Mouse (Mus musculus) megakaryocyte-erythroid progenitor cell, adult 5-6 weeks (primary cell): ENCODE data around the gene Rnf180. TPM values are rescaled to one million over a fixed set of nuclear protein-coding genes. Genes with fewer than 3 reads are reported as not detected.
"Not testable (repeated sequence)": the region's sequence is repeated elsewhere in the genome, so short reads cannot be mapped to it uniquely, and the experiment has no call there.

Source experiments
- ATAC-seq: replicated peaks from 2 replicates; pipeline ENCODE4 v1.8.0; 2016; ENCODE audit warnings: mild to moderate bottlenecking, inconsistent platforms; ENCODE audit not compliant: severe bottlenecking, poor library complexity, low FRiP score, low TSS enrichment
- total RNA-seq, 2 experiments: library from RNA; stranded (forward) in 1 of 2; stranded (reverse) in 1 of 2; fragments of 200-1000, 215-1000 nt in 1 of 2; fragments of >200 nt in 1 of 2; fragmentation: Nextera tagmentation in 1 of 2; gene quantifications; 2 replicates each; pipeline ENCODE4 v1.2.3; 2014 to 2017

Gene Rnf180
- 3.1 and 3.8 TPM in 2 replicates for total RNA-seq (2014; fragmentation: Nextera tagmentation)
- 1.4 and 4.6 TPM in 2 replicates for total RNA-seq (2017)

GRCm38 (mm10) chr13:105294715-105295114 is at the start of gene Rnf180:
Gene Rnf180 (minus strand): TSS chr13:105294815.
- ATAC-seq, result no peak

DNA sequence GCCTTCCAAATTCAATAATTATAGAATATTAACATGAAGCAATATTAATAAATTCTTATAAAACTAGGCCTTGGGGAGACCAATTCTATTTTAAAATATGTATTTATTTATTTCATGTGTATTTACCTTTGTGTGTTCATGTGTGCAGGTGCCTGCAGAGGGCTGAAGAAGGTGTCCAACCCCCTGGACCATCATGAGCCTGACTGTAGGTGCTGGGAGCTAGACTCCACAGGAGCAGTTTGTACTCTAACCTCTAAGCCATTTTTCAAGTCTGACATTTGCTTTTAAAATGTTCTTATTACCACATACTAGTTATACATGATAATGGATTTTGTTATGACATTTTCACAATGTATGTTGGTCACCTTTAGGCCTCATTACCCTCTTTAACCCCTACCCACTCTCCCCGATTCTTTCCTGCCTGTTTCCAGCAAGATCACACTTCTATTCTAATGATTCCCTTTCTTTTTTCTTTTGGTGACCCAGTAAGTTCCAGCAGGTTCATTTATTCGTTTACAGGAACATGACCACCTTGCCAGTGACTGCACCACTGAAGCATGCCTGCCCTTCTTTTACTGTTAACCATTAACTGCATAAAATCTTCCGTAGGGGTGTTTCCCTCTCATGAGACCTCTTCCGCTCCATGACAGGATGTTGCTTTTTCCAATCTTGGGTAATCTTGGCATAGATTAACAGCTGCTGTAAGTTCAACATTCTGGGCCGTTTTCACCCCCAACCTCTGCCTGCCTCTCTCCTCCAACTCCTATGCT is 36.8 kb upstream of the Rnf180 start:
- no peak for ATAC-seq

- ATAC-seq, result no peak
Measured at GRCm38 (mm10) chr13:105326946-105327345, 32.3 kb upstream of the Rnf180 start.

- ATAC-seq, result no peak
Measured at GRCm38 (mm10) chr13:105316926-105317325, 22.3 kb upstream of the Rnf180 start.

DNA sequence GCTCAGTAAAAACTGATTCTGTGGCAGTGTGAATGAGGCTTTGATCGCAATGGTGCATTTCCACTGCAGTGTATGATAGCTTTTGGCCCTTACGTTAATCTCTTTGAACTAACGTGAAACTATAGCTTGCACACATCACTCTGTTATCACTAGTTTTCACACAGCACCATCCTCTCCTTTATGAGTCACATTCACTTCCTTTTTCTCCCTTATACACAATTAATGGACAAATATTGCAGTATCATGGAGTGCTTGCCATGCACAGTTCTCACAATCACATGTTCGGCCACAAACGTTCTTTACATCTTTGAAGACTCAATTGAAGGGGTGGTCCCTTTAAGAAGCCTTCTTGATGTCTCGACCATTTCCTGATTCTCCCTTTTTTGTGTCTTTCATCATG is 21.4 kb upstream of the Rnf180 start:
- no peak for ATAC-seq

- no peak for ATAC-seq
Measured at GRCm38 (mm10) chr13:105312763-105313162, 18.1 kb upstream of the Rnf180 start.

- ATAC-seq, result not testable (repeated sequence)
Measured at GRCm38 (mm10) chr13:105310562-105310961, 15.9 kb upstream of the Rnf180 start.

- ATAC-seq, result no peak
Measured at GRCm38 (mm10) chr13:105305513-105305912, 10.9 kb upstream of the Rnf180 start.

- ATAC-seq, result no peak
Measured at GRCm38 (mm10) chr13:105304054-105304453, 9.4 kb upstream of the Rnf180 start.

GRCm38 (mm10) chr13:105300009-105300346 is 5.4 kb upstream of the Rnf180 start:
- ATAC-seq, result peak; percentile 89

DNA sequence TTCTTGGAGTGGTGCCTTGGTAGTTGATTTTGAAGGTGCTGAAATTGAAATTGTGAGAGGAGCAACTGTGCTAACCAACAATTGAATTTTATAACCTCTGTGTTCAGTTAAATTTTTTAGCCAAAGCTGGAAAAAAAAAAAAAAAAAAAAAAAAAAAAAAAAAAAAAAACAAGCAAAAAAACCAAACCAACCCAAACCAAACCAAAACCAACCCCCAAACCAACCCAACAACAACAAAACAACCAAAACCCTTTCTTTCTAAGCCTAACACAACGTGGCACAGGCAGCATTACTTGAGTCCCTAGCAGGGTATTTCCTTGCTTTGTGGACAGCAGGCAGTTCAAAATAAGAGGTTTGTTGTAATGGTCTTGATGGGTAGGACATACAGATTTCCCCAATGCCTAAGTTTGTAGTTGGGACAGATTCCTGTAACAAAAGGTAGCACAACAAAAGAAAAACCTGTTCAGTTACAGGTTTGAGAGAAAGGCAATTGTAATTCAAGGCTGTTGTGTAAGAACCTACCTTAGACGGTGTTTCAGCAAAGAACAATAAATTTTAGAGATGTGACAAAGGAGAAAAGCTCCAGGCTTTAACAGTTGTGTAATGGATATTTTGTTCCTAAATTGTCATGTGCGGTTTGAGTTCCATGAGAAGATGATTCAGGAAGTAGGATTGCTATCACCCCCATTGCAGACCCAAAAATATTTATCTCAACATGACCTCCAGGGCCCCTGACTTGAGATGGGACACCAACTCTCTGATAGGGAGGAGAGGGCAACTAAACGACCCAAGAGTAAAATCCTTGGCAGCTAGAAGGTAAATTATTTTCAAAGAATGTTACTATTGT is 4.8 kb upstream of the Rnf180 start:
- ATAC-seq, result peak; percentile 42

DNA sequence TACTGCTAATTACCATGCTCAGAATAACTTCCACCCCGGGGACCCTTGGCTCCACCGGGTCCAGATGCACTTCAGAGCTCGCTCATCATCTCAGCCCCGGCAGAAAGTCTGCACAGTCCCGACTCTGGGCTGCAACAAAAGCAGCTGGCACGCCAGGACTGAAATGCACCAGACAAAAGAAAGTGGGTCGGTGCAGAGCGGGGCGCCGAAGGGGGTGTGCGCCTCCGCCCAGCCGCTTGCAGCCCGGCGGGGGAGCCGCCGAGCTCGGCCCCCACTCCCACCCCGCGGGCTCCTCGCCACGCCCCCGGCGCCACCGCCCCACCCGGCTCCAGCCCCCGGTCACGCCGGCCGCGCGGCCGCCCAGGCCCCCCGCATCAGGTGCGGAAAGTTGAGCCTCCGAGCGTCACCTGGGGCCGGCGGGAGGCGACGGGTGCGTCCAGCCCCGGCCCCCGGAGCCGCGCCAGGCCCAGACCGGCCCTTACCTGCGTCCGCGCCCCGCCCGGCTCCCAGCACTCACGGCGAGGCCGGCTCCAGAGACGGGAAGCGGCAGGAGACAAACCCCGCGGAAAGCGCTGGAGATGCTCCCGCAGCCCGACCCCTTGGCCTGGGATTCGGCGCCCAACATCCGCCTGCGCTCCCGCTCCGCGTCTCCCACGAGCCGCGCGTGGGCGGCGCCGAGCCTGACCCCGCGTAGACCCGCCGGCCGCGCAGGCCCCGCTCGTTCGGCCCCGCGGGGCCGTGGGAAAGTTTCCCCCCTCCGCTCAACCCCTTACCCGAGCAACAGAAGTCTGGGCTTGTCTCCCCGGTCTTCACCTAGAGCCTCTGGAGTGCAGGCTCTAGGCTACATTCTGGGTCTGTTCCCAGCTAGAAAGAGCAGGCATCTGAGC is 591 bp downstream of the Rnf180 start:
- peak; percentile 38 for ATAC-seq

DNA sequence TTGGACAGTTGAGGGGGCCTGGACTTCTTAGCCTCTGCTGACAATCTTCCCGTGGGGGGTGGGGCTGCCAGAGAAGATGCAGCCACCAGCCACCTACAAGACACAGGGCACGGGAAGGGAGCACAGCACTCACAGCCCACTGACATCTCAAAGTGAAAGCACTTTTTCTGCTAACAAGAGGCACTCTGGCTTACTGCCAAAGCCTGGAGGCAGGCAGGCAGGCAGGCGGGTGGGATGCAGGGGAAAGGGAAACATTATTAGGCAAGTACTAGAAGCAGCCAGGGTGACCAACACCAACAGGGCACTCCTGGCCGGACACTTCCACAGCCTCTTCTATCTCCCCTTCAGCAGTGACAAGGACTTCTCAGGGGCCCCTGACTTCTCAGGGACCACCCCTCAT is 2.8 kb downstream of the Rnf180 start:
- ATAC-seq, result peak; percentile 50

DNA sequence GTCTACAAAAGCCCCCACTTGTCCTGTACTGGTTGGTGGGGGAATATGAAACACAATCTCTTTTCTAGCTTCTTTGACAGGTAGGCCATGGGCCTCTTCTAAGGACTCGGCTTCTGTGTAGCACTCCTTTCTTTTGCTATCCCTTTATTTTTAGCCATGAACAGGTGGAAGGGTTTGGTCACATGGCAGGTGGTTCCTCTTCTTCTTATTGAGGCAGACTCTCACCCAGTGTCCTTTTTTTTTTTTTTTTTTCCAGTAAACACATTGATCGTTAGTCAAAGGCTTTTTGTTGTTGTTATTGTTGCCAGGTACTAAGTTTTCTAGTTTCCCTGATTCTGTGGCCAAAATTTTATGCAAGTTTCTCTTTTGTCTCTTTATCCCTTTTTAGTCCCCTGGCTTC is 4.0 kb downstream of the Rnf180 start:
- ATAC-seq, result no peak

DNA sequence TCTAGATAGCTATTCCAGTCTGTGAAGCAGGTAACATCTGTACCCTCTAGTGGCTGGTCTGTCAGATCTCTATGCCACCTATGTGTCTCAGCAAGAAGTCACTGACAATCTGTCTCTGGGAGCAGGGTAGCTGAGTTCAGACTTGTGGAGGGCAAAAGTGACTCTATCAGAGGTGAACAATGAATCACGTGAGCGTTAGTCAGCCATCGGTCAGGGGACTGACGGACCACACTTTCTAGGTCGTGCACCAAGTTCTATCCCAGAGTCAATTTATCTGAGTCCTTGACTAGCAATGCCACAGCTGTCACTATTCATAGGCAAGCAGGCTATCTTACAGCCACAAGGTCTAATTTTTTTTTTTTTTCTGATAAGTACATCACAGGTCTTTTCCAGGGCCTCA is 4.6 kb downstream of the Rnf180 start:
- ATAC-seq, result 0 out of 2 replicates have a peak, but pooled peaks have one; percentile 23

GRCm38 (mm10) chr13:105279397-105280018 is 15.1 kb downstream of the Rnf180 start:
- peak; percentile 92 for ATAC-seq

- no peak for ATAC-seq
Measured at GRCm38 (mm10) chr13:105270394-105271094, 24.1 kb downstream of the Rnf180 start.

DNA sequence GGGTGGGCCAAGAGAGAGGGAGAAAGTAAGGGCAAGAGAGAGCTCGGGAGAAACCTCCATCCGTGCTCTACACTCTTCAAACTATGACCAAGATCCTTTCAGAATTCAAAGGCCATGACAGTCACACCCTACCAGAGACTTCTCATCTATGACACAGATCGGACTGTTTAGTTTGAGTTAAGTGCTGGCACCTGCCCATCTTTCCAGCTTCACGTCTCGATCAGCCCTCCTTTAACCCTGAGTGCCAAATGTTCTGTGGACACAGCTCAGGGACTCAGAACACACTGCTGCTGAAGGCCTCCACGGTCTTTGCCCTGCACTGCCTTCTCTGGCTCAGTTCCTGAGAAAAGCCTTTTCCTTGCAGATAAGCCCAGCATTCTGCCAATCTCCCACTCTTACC is 27.2 kb downstream of the Rnf180 start:
- peak; percentile 59; the same call in 1 of the 2 replicates for ATAC-seq

- peak; percentile 94 for ATAC-seq
Measured at GRCm38 (mm10) chr13:105266746-105267145, 27.9 kb downstream of the Rnf180 start.
